Mouse (Mus musculus) layer of hippocampus, adult 2 months (tissue): Measurements from ENCODE around the gene Cntnap2. TPM values are rescaled to one million over a fixed set of nuclear protein-coding genes. Genes with fewer than 3 reads are reported as not detected.

ENCODE experiments used
- DNase-seq, 2 experiments: peaks; one replicate each; pipeline ENCODE4 v3.0.0; 2022; ENCODE audit warnings: low spot score in 2 of 2
- H3K27ac ChIP-seq: fragments of 200-600 bp; 2 replicates; pipeline ENCODE4 v1.8.1; 2022
- H3K4me3 ChIP-seq: fragments of 200-600 bp; 2 replicates; pipeline ENCODE4 v1.8.1; 2022; ENCODE audit warnings: mild to moderate bottlenecking
- CTCF ChIP-seq: fragments of 200-600 bp; conservative IDR thresholded peaks from 2 replicates; pipeline ENCODE4 v1.8.1; 2022; ENCODE audit warnings: antibody characterized with exemption, mild to moderate bottlenecking, moderate library complexity
- total RNA-seq, 2 experiments: library from RNA; stranded (reverse); gene quantifications; 2 replicates each; pipeline ENCODE4 v1.2.3; 2021

Cntnap2 gene
- total RNA-seq, 2 experiments from 2014 or later = 126 to 147 TPM

GRCm38 (mm10) chr6:47306065-47306798 is 2247.1 kb downstream of the Cntnap2 start:
- no peak overlapping the region for H3K4me3 ChIP-seq
- peak overlapping the region; percentile 55; the same call in 1 of the 2 replicates for H3K27ac ChIP-seq
- DNase-seq = no peak
- TF ChIP-seq CTCF = no peak

GRCm38 (mm10) chr6:47306954-47307353 is 2247.8 kb downstream of the Cntnap2 start:
- DNase-seq = no peak
- no peak overlapping the region for H3K4me3 ChIP-seq
- no peak for TF ChIP-seq CTCF
- peak overlapping the region; percentile 55 for H3K27ac ChIP-seq

GRCm38 (mm10) chr6:47314507-47315334 is 2255.6 kb downstream of the Cntnap2 start:
- TF ChIP-seq CTCF = peak; percentile 88
- peak overlapping the region; percentile 21; the same call in 1 of the 2 replicates for H3K27ac ChIP-seq
- H3K4me3 ChIP-seq = peak overlapping the region; percentile 37
- peak in 1 of 2 experiments; percentile 45 for DNase-seq

- TF ChIP-seq CTCF = no peak
- no peak for DNase-seq
- Histone ChIP-seq H3K27ac (no peak overlapping the region), H3K4me3 (no peak overlapping the region)
These were observed 2256.3 kb downstream of the Cntnap2 start for GRCm38 (mm10) chr6:47315454-47315853.

GRCm38 (mm10) chr6:47317253-47317652 is 2258.1 kb downstream of the Cntnap2 start:
- H3K4me3 ChIP-seq = no peak overlapping the region

DNA sequence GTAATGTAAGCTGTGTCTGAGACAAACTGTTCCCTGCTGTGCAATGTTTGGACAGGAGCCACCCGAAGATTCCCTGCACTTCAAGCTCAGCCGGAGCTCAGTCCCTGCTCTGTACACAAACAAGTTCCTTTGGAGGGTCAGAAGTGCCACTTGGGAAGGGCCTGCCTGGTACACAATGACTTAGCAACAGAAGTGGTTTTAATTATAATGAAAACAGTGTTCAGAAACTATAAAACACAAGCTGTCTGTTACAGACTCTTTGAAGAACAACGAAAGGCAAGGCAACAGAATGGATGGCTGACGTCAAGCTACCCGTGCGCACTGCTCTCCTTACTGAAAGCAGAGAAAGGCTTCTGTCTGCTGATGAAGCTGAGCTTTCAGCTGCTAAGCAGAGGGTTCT is 2259.5 kb downstream of the Cntnap2 start:
- TF ChIP-seq CTCF = no peak
- peak overlapping the region; percentile 82 for H3K27ac ChIP-seq
- peak; percentile 48 to 76 for DNase-seq
- peak overlapping the region; percentile 7; the same call in 1 of the 2 replicates for H3K4me3 ChIP-seq

More at GRCm38 (mm10) chr6:47317253-47317652, 2258.1 kb downstream of the Cntnap2 start:
- TF ChIP-seq CTCF = no peak
- DNase-seq = no peak
- no peak overlapping the region for H3K27ac ChIP-seq

DNA sequence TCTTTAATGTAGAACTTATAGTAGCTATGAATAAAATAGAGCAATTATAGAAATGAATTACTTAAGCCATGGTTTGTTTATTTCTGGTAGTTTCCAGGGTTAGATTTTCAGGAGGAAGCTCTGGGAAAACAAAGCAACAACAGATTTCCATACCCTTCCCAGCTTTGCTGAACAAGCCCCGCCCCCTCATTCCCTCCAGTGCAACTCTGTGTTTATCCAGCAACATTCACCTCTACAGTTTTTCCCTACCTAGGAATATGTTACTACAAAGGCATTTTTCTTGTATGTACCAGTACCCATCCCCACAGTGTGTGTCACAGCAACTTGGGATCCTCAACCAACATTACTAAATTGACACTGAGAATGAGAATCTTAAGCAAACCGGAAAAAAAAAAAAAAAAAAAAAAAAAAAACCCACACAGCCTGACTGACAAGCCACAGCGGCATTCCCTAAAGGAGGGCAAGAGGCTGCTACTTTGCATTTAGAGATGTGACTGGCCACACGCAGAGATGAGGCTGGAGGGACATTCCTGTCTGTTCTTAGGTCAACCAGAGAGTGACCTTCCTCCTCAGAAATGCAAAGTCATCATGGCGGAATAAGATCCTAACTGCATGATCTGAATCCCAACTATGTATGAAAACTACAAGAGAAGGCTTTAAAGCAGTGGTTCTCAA is 2260.3 kb downstream of the Cntnap2 start:
- no peak for DNase-seq
- Histone ChIP-seq H3K27ac (peak overlapping the region; percentile 82), H3K4me3 (no peak overlapping the region)
- no peak for TF ChIP-seq CTCF

DNA sequence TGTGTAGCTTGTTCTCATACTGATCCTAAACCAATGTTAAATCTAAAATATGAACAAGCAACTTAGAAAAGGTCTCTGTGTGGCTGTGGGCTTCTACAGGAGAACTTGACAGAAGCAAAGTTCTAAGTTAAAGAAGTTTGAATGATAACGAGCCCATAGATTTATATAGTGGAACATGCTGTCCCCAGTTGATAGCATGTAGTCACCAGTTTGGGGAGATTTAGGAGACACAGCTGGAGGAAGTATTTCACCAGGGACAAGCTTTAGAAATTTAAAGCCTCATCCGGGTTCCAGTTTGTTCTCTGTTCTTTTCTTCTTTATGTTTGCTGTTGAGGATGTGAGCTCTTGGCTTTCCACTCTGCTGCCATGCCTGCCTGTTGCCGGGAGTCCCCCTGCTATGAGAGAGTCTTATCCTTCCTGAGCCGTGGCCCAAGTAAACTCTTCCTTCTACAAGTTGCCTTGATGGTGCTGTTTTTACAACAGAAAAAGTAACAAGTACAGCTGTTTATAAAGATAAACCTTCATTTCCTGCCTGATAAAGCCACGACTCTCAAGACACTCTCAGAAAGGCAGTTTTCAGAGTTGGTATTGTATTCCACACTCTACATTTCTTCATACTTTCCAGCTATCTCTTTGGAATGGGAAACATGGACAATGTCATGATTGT is 2264.1 kb downstream of the Cntnap2 start:
- Histone ChIP-seq H3K4me3 (no peak overlapping the region), H3K27ac (no peak overlapping the region)
- no peak for DNase-seq
- no peak for TF ChIP-seq CTCF

DNA sequence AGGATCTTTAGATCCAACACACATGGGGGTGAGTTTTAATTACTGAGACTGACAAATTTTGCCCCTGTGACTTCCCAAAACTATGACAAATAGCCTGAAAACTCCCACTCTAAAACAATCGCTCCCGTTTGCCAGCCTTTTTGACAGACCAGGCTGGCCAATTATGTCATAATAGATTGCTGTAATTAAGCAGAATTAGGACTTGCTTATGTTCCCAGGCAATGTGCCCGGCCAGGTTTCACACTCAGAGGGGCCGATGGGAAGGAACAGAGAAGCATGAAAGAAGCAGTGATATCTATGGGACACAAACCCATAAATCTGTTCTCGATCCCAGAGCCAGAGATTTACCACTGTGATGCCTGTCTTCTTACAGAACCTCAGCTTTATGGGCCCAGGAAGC is 2264.7 kb downstream of the Cntnap2 start:
- DNase-seq = no peak
- no peak overlapping the region for H3K4me3 ChIP-seq
- no peak for TF ChIP-seq CTCF
- no peak overlapping the region for H3K27ac ChIP-seq

DNA sequence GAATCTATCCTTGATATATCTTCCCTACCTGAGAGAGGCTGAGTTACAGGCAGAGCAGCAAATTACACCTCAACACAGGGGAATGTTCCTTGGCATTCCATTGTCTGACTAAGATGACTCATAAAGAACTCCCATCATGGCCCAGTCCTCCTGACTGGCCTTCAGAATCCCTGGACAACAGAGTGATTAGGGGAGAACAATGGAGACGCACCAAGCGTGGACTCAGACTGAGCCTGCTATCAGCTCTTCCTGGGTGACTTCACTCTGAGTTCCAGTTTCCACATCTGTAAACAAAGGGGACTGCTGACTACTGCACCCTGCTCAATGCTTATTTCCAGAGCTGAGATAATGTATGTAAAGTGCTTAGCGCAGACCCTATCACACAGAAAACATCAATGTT is 2269.1 kb downstream of the Cntnap2 start:
- no peak for DNase-seq
- no peak for TF ChIP-seq CTCF
- no peak overlapping the region for H3K27ac ChIP-seq
- H3K4me3 ChIP-seq = no peak overlapping the region

DNA sequence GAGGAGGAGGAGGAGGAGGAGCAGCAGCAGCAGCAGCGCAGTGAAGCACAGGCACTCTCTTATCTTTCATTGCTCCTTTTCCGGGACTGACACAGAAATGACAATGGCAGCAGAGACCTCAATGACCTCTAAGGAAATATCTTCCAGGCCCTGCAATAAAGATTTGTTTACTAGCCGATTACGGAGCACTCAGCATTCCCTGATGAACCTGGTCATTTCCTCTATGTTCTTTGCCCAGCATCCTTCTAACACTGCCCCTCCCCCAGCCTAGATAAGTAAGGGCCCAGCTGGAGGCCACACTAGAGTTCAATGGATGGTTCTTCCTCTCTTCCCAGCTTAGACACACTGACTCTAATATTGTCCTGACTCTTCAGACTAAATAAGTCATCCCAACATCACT is 2270.1 kb downstream of the Cntnap2 start:
- TF ChIP-seq CTCF = no peak
- Histone ChIP-seq H3K4me3 (no peak overlapping the region), H3K27ac (no peak overlapping the region)
- DNase-seq = no peak

GRCm38 (mm10) chr6:47333016-47333415 is 2273.9 kb downstream of the Cntnap2 start:
- H3K4me3 ChIP-seq = no peak overlapping the region
- DNase-seq = no peak
- peak overlapping the region; percentile 61 for H3K27ac ChIP-seq
- no peak for TF ChIP-seq CTCF
